Mouse (Mus musculus) stomach, embryonic 14.5 days (tissue): ENCODE results near the gene Eid3. TPM values are rescaled to one million over a fixed set of nuclear protein-coding genes. Genes with fewer than 3 reads are reported as not detected.

Source experiments
- ATAC-seq: fragments of 200-750 bp; cut with Nextera tagmentation; 2 replicates; pipeline ENCODE4 v1.8.0; 2017; ENCODE audit warnings: low read depth, moderate TSS enrichment; ENCODE audit not compliant: insufficient number of reproducible peaks, insufficient read depth, low FRiP score
- H3K27ac ChIP-seq: fragments of 300-500 bp; sonication (generic); 2 replicates; pipeline ENCODE4 v1.5.1; 2014; ENCODE audit warnings: mild to moderate bottlenecking, low read length, moderate library complexity, mixed read lengths
- H3K27me3 ChIP-seq: fragments of 300-500 bp; sonication (generic); 2 replicates; pipeline ENCODE4 v1.6.1; 2014; ENCODE audit warnings: low read length, control low read depth, mixed read lengths; ENCODE audit not compliant: control insufficient read depth, insufficient read depth
- H3K36me3 ChIP-seq: fragments of 300-500 bp; sonication (generic); 2 replicates; pipeline ENCODE4 v1.6.1; 2014; ENCODE audit warnings: mild to moderate bottlenecking, control low read depth, low read length, moderate library complexity, mixed read lengths; ENCODE audit not compliant: control insufficient read depth, insufficient read depth
- H3K4me1 ChIP-seq: fragments of 300-500 bp; sonication (generic); 2 replicates; pipeline ENCODE4 v1.6.1; 2014; ENCODE audit warnings: low read length, control low read depth, mixed read lengths; ENCODE audit not compliant: control insufficient read depth, insufficient read depth
- H3K4me2 ChIP-seq: fragments of 300-500 bp; sonication (generic); replicated peaks from 2 replicates; pipeline ENCODE4 v1.6.1; 2014; ENCODE audit warnings: low read depth, low read length, control low read depth
- H3K4me3 ChIP-seq: fragments of 300-500 bp; sonication (generic); 2 replicates; pipeline ENCODE4 v1.5.1; 2014; ENCODE audit warnings: low read depth, low read length, control low read depth
- H3K9ac ChIP-seq: fragments of 300-500 bp; sonication (generic); replicated peaks from 2 replicates; pipeline ENCODE4 v1.6.1; 2014; ENCODE audit warnings: low read depth, mild to moderate bottlenecking, control low read depth, low read length, moderate library complexity, mixed read lengths
- H3K9me3 ChIP-seq: fragments of 300-500 bp; sonication (generic); 2 replicates; pipeline ENCODE4 v1.6.1; 2016; ENCODE audit warnings: low read depth, low read length, control low read depth; ENCODE audit not compliant: control insufficient read depth
- WGBS: fragments of 180-500 bp; shearing (Covaris S2); extraction: QIAGEN DNeasy Blood & Tissue Kit; methylation state at CpG from one replicate; pipeline ENCODE4 v1.1.7; 2014; 5-methylcytosine and 5-hydroxymethylcytosine counted together
- polyA plus RNA-seq: library from polyadenylated mRNA; unstranded; fragments of >200 nt; fragmentation: Nextera tagmentation; extraction: Ambion mirVana; gene quantifications from 2 replicates; pipeline ENCODE4 v1.2.1, GENCODE M21; 2014

Gene Eid3
- polyA plus RNA-seq, 1 experiment from 2014 or later, result 0.88 TPM

DNA sequence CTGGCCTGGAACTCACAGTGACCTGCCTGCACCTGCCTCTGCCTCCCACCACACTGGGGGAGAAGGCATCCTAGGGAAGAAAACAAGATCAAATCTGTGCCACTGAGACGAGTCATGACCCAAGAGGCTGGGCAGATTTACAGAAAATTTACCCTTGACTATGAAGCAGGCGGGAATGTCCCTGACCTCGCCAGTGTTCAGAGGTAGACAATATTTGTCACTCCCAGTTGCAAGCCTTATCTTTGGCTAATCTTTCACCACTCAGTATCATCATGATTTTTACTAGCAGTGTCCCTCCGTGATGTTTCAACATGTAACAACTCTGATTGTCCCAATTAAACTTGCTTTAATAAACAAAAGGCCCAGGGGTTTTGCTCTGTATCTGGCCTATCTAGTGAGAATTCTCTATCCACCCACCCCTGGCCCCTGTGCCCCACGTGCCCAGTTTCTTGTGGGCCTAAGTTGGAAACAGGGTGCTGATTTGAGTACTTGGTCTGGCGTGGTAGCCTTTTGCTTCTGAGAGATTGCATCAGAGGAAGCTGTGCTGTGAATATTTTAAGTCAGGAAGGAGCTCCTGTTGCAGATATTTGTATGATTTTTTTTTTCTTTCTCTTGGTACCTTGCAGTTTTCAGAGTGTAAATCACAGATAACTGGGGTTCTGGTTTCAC is 2.1 kb downstream of the Eid3 start:
- H3K4me3 ChIP-seq, result no peak overlapping the region
- H3K4me2 ChIP-seq, result no peak overlapping the region
- H3K9ac ChIP-seq, result no peak overlapping the region
- peaks cover 9% of the 10 kb centered on the region for H3K36me3 ChIP-seq
- no peaks in the 10 kb centered on the region for H3K9me3 ChIP-seq
- no peak overlapping the region for H3K27ac ChIP-seq
- 84% methylated on average over 6 of the region's 6 CpGs for WGBS
- no peak for ATAC-seq
- H3K27me3 ChIP-seq, result no peaks in the 10 kb centered on the region
- no peaks in the 10 kb centered on the region for H3K4me1 ChIP-seq

DNA sequence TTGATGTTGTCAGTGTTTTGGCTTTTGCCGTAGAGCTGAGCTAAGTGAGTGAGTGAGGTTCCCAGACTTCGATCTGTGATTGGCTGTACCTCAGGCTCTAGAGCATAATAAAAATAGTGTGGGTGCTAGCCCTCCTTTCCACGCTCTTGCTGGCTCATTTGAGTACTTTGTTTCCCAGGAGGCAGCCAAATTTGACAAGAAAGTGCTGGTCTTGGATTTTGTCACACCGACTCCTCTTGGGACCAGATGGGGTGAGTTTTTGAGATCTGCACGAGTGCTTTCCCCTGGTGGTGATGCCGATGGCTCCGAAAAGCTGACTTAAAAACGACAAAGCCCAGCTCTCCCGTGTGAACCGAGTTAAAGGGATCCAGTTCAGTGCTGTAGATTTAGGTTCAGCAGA is 9.0 kb downstream of the Eid3 start:
- no peak for ATAC-seq
- no peak overlapping the region for H3K4me2 ChIP-seq
- H3K36me3 ChIP-seq, result peaks cover 52% of the 10 kb centered on the region
- H3K9ac ChIP-seq, result no peak overlapping the region
- WGBS, result 83% methylated on average over 10 of the region's 10 CpGs
- no peak overlapping the region for H3K4me3 ChIP-seq
- H3K4me1 ChIP-seq, result no peaks in the 10 kb centered on the region
- no peaks in the 10 kb centered on the region for H3K27me3 ChIP-seq
- H3K9me3 ChIP-seq, result no peaks in the 10 kb centered on the region
- H3K27ac ChIP-seq, result no peak overlapping the region

DNA sequence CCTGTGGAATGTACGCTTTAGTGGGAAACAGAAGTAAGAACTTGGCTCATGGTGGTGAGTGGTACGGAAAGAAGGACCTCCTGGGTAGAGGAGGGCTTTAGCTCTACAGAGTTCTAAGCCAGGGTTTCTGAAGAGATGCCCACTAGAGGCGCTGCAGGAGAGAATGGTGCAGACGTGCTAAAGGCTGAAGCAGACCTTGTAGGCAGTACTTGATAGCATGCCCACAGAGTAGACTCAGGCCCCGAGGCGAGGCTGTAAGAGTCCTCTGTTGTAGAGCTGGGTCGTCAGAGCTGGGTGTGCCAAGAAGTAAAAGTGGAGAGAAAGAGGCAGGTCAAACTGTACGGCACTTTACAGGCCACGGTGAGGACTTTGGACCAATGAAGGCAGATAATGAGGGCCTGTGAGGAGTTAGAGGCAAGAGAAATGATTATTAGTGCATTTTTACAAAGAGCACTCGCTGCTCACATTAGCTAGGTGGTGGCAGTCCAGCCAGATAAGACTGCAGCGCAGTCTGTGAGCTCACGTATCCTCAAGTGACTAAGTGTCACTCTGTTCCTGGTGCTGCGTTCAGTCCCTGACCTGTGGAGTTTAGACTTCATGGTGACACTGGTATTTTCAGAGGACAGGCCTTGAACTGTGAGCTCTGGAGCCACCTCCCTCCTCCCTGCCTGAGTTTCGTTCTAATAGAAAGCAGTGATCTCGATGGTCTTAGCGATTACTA is 9.8 kb downstream of the Eid3 start:
- Histone ChIP-seq H3K36me3 (peaks cover 59% of the 10 kb centered on the region), H3K4me2 (no peak overlapping the region), H3K9ac (no peak overlapping the region), H3K4me3 (no peak overlapping the region), H3K4me1 (no peaks in the 10 kb centered on the region), H3K27ac (no peak overlapping the region), H3K27me3 (no peaks in the 10 kb centered on the region), H3K9me3 (no peaks in the 10 kb centered on the region)
- 82% methylated on average over 16 of the region's 16 CpGs for WGBS
- no peak for ATAC-seq

DNA sequence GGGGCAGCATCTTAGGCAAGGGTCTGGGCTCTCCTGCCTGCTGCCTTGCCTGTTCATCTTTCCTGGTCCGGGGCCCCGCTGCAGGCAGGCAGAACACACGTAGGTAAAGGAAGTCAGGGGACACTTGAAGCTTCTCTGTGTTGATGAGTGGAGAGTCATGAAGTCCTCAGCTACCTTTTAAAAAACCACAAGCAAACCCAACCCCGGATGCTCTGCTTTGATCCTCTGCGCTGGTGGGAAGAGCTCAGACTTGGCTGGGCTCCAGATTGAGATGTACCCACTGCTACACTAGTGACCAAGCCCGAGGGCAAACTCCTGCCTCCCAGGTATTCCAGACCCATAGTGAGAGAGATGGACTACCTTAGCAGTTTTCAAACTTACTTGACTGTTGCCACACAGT is 20.9 kb downstream of the Eid3 start:
- Histone ChIP-seq H3K36me3 (peaks cover 65% of the 10 kb centered on the region), H3K27me3 (no peaks in the 10 kb centered on the region), H3K4me2 (no peak overlapping the region), H3K27ac (no peak overlapping the region), H3K4me1 (0 out of 2 replicates have a peak, but pooled peaks cover 10% of the 10 kb centered on the region), H3K9me3 (no peaks in the 10 kb centered on the region), H3K4me3 (no peak overlapping the region), H3K9ac (no peak overlapping the region)
- WGBS, result 90% methylated on average over 6 of the region's 6 CpGs
- ATAC-seq, result no peak

DNA sequence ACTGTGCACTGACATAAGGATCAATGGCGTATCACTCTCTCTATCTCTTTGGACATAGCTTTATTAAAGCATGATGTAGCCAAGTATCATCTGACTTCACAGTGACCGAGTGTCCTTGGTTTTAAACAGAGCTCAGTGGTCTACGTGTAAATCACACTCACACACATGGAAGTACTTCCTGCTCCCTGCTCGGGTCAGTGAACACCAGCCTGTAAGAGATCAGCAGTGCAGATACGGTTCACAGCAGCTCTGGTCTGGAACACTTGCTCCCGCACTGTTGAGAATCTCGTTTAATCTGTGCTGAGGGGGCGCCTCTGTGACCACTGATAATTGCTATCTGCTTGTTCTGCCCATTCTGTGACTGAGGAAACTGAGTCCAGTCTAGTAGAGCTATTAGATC is 22.1 kb downstream of the Eid3 start:
- Histone ChIP-seq H3K9ac (no peak overlapping the region), H3K4me3 (no peak overlapping the region), H3K36me3 (peaks cover 65% of the 10 kb centered on the region), H3K27ac (no peak overlapping the region), H3K27me3 (no peaks in the 10 kb centered on the region), H3K9me3 (no peaks in the 10 kb centered on the region), H3K4me1 (0 out of 2 replicates have a peak, but pooled peaks cover 10% of the 10 kb centered on the region), H3K4me2 (no peak overlapping the region)
- 91% methylated on average over 8 of the region's 8 CpGs for WGBS
- no peak for ATAC-seq

DNA sequence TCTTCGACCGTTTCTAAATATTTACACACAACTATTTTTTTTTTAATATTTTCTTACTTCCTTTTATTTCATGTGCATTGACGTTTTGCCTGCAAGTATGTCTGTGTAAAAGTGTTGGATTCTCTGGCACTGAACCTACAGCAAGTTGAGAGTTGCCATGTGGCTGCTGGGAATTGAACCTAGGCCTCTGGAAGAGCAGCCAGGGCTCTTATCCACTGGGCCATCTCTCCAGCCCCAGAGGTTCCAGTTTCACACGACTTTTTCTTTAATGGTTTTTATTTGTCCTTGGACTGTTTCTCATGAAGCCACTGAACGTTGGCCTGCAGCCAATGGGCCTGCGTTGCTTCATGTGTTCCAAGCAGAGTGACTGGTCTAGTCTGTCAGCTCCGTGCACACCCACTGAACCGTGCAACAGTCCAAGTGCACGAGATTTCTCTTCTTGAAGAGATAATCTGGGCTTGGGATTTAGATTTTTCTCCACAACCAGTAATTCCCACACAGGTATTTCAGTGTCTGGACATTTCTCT is 23.1 kb downstream of the Eid3 start:
- WGBS, result 57% methylated on average over 9 of the region's 9 CpGs
- ATAC-seq, result no peak

DNA sequence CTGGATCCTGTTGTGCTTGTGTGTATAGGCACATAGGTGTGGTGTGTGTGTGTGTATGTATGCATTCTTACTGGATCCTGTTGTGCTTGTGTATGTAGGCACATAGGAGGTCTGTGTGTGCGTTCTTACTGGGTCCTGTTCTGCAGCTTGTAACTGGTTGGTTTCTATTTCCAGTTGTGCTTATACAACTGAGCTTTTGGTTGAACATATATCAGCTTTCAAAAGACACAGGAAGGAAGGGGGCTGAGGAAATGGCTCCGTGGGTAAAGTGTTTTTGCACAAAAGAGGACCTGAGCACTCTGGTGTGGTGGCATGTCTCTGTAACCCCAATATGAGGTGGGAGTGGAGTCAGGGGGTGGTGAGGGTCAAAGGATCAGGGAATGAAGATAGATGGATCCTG is 24.5 kb downstream of the Eid3 start:
- H3K36me3 ChIP-seq, result peaks cover 58% of the 10 kb centered on the region
- H3K27ac ChIP-seq, result no peak overlapping the region
- H3K9ac ChIP-seq, result no peak overlapping the region
- ATAC-seq, result no peak
- 53% methylated on average over 2 of the region's 2 CpGs for WGBS
- H3K4me3 ChIP-seq, result no peak overlapping the region
- no peak overlapping the region for H3K4me2 ChIP-seq
- H3K9me3 ChIP-seq, result no peaks in the 10 kb centered on the region
- 0 out of 2 replicates have a peak, but pooled peaks cover 10% of the 10 kb centered on the region for H3K4me1 ChIP-seq
- no peaks in the 10 kb centered on the region for H3K27me3 ChIP-seq

More for the DNA sequence above, 23.1 kb downstream of the Eid3 start:
- Histone ChIP-seq H3K4me2 (no peak overlapping the region), H3K4me1 (0 out of 2 replicates have a peak, but pooled peaks cover 10% of the 10 kb centered on the region), H3K4me3 (no peak overlapping the region), H3K9me3 (no peaks in the 10 kb centered on the region), H3K27me3 (no peaks in the 10 kb centered on the region), H3K27ac (no peak overlapping the region; the same call in 1 of the 2 replicates), H3K9ac (no peak overlapping the region), H3K36me3 (peaks cover 61% of the 10 kb centered on the region)

DNA sequence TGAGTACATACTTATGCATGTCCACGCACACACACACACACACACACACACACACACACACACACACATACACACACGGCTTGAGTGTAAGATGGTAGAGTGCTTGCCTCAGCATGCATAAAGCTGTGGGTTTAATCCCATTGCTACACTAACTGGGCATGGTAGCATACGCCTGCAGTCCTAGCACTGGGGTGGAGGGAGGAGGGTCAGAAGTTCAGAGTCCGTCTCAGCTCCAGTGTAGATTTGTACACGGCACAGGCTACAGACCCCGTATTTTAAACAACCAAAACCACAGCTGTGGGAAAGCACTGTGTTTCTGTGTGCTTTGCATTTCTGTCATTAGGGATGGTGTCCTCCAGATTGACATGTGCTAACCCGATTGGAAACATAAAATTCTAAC is 25.0 kb downstream of the Eid3 start:
- no peak for ATAC-seq
- WGBS, result 65% methylated on average over 7 of the region's 7 CpGs
- Histone ChIP-seq H3K27ac (no peak overlapping the region), H3K36me3 (peaks cover 58% of the 10 kb centered on the region), H3K4me2 (no peak overlapping the region), H3K4me1 (0 out of 2 replicates have a peak, but pooled peaks cover 10% of the 10 kb centered on the region), H3K27me3 (no peaks in the 10 kb centered on the region), H3K4me3 (no peak overlapping the region), H3K9ac (no peak overlapping the region), H3K9me3 (no peaks in the 10 kb centered on the region)
